16 mouse cellular contexts compared by ENCODE assay signal in the genomic region with DNA sequence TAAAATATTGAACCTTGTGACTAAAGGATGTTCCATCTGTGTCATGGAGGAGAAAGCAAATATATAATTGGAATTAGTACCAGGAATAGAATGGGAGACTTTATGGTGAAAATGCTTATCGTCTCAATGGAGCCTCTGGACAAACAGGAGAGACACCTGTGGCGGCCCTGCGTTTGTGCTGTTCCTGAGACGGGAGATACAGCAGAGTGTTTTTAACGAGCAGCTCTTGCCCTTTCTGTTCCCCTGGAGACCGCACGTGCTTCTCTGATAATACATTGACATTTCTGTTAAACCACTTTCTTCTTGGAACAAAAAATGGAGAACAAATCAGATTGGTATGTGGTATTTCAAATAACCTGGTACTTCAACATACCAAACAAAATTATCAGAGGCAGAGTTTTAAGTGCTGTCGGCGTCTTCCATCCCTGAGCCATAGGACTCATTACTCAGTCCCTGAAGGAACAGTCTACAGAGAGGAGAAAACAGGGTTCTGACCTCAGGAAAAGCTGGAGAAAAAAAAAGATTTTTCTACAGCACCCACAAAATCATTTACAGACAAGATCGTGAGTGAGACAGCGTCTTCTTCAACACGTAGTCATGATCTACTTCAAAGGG. TPM values are rescaled to one million over a fixed set of nuclear protein-coding genes. Genes with fewer than 3 reads are reported as not detected.
"Had no signal": no experiment of that assay in that cellular context is flagged by ENCODE, and none has a peak within 500 bp of the region (broad histone marks: within the 10 kb centered on the region; RNA-seq: fewer than 3 reads in every experiment).

No protein-coding gene starts in this region.

- H3K4me1 ChIP-seq: hindbrain, embryonic 15.5 days; liver, embryonic 13.5 days; megakaryocyte, embryonic 14.5 days; midbrain, embryonic 15.5 days; stomach, embryonic 15.5 days had no signal

- ATAC-seq: intestine, postnatal 0 days; midbrain, embryonic 15.5 days had no signal

- H3K4me2 ChIP-seq: hindbrain, embryonic 15.5 days; liver, embryonic 13.5 days; midbrain, embryonic 11.5 days; midbrain, embryonic 15.5 days; stomach, embryonic 15.5 days had no signal

- H3K9me3 ChIP-seq: hindbrain, embryonic 15.5 days; liver, embryonic 13.5 days; midbrain, embryonic 15.5 days; stomach, embryonic 15.5 days had no signal

- H3K27ac ChIP-seq: hindbrain, embryonic 15.5 days; left cerebral cortex, adult 2 months; liver, embryonic 13.5 days; midbrain, embryonic 15.5 days; stomach, embryonic 15.5 days had no signal

- H3K27me3 ChIP-seq: hindbrain, embryonic 15.5 days; liver, embryonic 13.5 days; midbrain, embryonic 15.5 days; stomach, embryonic 15.5 days had no signal

- H3K36me3 ChIP-seq: hindbrain, embryonic 15.5 days; liver, embryonic 13.5 days; midbrain, embryonic 15.5 days; stomach, embryonic 15.5 days had no signal

- H3K9ac ChIP-seq: hindbrain, embryonic 15.5 days; liver, embryonic 13.5 days; midbrain, embryonic 15.5 days; stomach, embryonic 15.5 days had no signal

- DNase-seq: kidney, adult 8-10 months; layer of hippocampus, postnatal 36 days; liver, embryonic 13.5 days; lung, postnatal 14 days; right cerebral cortex, postnatal 25 days; spleen, adult 18-20 months; thymus, postnatal 25 days had no signal

- H3K4me3 ChIP-seq: hindbrain, embryonic 15.5 days; left cerebral cortex, adult 2 months; liver, embryonic 13.5 days; megakaryocyte, embryonic 14.5 days; midbrain, embryonic 15.5 days; stomach, embryonic 15.5 days had no signal

RNA-seq across cellular contexts. Expression of a gene that starts 32.5 kb away (rescaled TPM):
- polyA plus RNA-seq: intestine, embryonic 14.5 days; liver, adult 2 months had no signal
